Mouse (Mus musculus) lung, postnatal 36 days (tissue): ENCODE results near the gene Spink2.
"Not testable (repeated sequence)": the region's sequence is repeated elsewhere in the genome, so short reads cannot be mapped to it uniquely, and the experiment has no call there.

Experiments
- DNase-seq: peaks from one replicate; pipeline ENCODE4 v3.0.0; 2022; ENCODE audit warnings: mixed read lengths

The Spink2 gene

DNA sequence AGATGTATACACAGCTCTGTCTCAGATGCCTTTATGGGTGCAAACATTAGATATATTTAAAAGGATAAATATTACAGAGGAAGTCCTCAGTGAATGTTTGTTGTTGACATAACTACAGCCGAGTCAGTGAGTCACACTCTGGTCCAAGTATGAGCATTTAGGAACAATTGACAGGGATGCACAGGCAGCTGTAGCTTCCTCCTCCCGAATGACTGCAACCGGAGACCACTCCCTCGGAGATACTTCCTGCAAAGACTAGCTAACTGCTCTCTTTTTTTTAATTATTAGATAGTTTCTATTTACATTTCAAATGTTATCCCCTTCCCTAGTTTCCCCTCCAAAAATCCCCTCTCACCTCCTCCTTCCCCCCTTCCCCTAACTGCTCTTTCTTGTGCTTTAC lies 18.0 kb downstream of the Spink2 start:
- peak; percentile 57 for DNase-seq

- DNase-seq, result peak; percentile 30
Observed at GRCm38 (mm10) chr5:77191631-77192030, 19.6 kb downstream of the Spink2 start.

DNA sequence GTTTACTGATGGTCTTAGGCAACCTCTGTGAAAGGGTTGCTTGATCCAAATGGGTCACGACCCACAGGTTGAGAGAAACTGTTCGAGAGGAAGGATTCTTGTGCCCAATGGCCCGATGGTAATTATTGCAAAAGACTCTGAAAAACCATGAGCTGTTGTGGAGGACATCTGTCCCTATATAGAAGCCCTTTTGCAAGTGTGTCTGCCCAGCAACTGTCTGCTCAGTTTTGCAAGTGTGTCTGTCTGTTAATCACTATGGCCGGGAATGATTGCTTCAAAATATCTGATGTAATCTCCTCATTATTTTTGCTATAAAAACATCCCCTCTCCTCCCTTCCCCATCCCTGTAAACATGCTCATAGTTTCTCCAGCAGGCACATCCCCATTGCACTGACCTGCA lies 20.2 kb downstream of the Spink2 start:
- DNase-seq, result no peak

DNA sequence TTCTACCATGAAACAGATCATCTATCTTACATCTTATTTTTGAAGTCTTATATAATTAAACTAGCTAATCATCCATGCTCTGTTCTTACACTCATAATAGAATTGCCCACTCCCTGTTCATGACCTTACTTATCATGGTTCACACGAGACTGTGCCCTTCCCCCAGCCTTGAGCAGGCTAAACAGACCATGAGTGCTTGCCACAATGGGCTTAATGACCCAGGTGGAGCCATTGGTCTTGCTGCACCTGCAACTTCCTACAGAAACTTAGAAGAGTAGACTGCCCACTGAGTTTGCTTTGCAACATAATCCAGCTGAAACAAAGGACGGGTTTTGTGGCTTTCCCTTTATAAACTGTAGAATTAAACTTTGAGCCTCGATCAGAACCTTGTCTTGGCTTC lies 22.5 kb downstream of the Spink2 start:
- DNase-seq, result no peak

DNA sequence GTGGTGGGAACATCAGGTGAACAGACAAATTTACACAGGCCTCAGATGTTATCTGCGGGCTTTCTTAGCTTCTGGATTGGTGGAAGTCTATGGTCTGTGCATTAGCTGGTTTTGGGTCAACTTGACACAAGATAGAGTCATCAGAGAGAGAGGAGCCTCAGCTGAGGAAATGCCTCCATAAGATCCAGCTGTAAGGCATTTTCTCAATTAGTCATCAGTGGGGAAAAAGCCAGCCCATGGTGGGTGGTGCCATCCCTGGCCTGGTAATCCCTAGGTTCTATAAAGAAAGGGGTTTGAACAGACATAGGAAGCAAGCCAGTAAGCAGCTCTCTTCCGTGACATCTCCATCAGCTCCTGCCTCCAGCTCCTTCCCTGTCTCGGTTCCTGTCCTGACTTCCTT lies 25.9 kb downstream of the Spink2 start:
- no peak for DNase-seq

- DNase-seq, result not testable (repeated sequence)
Observed at GRCm38 (mm10) chr5:77183876-77184275, 27.4 kb downstream of the Spink2 start.

DNA sequence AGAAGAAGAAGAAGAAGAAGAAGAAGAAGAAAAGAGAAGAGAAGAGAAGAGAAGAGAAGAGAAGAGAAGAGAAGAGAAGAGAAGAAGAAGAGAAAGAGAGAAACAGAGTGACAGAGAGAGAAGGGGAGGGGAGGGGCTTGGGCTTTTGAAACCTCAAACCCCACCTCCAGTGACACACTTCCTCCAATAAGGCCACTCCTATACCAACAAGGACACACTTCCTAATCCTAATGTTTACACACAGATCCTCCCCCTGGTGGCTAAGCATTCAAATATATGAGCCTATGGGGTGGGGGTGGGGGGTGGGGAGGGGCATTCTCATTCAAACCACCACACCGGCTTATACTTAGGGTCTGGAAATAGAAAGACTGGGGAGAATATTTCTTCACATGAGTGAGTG lies 27.9 kb downstream of the Spink2 start:
- DNase-seq, result no peak

DNA sequence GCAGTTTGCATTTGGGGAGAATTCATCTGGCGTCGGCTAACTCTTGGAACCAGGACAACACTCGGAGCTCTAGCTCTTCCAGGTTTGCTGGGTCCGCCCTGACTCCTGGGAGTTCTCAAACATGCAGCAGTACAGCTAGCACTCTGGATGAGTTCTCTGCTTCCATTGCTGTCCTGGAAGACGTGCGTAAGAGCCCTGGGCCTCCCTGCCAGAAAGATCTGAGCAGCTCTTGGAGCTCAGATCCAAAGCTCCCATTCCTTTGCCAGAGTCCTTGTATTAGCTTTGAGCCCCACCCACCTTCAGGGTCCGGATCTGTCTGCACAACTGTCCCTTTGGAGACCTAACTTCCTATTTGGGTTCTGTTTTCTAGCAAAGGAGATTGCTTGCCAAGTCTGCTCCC lies 29.8 kb downstream of the Spink2 start:
- no peak for DNase-seq

- no peak for DNase-seq
Observed at GRCm38 (mm10) chr5:77178976-77179375, 32.3 kb downstream of the Spink2 start.

DNA sequence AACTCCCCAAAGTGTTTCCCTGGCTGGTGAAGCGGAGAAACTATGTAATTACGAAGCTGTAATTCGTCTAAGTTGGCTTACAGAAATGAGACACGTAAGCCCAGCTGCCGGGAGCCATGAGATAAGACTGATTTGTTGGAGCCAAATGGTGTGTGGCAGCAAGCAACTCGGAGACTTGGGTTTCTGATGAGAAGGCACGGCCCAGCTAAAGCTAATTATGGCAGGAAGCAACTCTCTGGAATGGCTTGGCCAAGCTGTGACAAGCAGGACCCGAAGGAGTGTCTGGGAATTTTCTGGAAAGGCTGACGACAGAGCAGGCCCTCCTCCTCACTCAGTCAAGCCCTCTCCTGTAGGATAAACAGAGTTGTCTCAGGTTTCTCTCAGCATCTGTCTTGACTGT lies 33.3 kb downstream of the Spink2 start:
- DNase-seq, result no peak

GRCm38 (mm10) chr5:77174779-77175178 lies 36.5 kb downstream of the Spink2 start:
- no peak for DNase-seq

- DNase-seq, result peak; percentile 81
Observed at GRCm38 (mm10) chr5:77170593-77170992, 40.7 kb downstream of the Spink2 start.

DNA sequence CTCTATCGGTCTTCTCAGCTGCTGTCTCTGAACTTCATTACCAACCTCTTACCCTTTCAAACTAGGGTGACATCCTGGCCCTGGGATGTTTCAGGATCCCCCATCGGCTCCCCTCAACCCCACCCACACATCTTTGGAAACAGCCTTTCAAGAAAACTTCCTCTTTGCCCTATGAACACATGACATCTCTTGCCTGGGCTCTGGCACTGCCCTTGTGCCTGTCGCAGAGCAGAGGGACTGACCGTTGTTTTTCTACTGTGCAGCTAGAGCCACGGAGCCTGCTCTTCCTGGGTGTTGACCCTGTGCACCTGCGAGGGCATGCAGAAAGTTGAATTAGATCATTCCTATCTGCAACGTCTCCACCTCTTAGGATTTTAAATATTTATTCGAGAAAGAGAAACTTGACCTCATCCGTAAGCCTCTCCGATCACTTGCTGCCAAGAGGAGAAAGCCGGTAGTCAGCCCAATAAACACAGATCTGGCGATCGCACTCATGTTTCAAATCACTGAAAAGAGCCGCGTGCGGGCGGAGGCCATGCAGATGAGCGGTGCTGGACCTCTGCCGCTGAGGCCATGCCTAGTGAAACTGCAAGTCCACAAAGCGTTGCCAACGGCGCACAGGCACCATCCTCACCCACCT lies 43.8 kb downstream of the Spink2 start:
- peak; percentile 81 for DNase-seq

GRCm38 (mm10) chr5:77165703-77166625 lies 45.3 kb downstream of the Spink2 start:
- no peak for DNase-seq

- DNase-seq, result peak; percentile 55
Observed at GRCm38 (mm10) chr5:77163597-77163996, 47.7 kb downstream of the Spink2 start.

DNA sequence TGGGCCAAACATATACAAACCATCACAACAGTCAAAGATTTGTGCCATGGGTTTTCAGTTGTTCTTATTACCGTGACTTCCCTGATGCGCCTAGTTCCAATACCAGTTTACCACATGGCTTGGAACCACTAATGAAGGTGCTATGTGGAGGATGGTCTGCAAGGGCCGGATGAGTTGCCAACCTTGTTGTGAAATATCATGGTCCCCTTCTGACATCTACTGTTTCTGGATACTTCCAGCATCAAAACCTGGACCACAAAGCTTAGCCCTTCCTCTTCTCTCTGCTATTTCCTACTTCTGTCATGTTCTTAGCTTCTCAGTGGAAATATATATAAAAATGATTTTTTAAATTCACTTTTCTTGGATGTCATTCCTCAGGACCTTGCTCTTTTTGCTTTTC lies 48.7 kb downstream of the Spink2 start:
- DNase-seq, result no peak

DNA sequence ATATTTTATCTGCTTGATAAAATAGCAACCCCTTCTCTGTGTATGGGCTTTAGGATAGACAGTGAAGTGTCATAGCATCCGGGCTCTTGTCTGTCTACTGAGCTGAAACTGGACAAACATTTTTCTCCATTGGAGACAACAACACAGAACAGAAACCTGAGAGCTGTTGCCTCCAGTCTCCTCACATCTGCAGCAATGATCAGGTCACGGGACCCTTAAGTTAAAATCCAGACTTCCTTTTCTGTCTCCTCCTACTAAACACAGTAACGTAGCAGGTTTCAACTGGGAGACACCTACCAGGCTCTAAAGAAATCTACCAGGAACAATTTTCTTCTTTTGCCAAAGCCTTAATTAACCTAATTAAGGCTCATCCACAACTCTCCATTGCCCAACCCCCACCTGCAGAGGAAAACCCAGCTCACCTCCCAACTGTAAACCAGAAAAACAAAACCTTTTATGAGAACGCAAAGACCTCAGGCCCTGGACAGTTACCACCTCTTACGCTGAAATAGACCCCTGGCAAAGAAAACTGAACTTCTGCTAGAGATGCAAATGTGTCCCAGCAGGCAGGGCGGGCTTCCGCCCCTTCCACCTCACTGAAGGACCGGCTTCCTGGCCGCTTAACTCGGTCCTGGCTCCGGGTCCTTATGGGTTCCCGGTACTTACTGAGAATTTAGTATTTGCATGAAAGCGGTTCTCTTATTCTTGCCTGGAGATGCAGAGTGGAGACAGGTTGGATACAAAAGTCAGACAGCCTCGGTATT lies 53.3 kb downstream of the Spink2 start:
- DNase-seq, result no peak

- DNase-seq, result no peak
Observed at GRCm38 (mm10) chr5:77156938-77157337, 54.3 kb downstream of the Spink2 start.

DNA sequence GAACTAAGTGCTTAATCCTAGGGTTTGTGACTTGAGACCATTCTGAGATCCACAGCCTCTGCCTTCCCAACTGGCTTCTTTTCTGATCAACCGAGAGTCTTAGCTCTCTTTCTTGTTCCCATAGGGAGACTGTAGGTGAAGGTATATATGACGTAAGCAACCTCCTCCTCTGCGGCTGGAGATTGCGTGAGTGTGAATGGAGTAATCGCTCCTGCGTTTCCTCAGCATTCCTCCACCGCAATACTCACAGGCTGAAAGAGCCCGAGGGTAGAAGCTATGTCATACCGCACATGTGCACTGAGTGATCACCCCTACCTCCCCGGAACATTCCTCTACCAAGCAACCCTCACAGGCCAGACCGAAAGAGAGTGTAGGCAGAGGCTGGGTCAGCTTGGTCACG lies 55.7 kb downstream of the Spink2 start:
- DNase-seq, result no peak
